Mouse (Mus musculus) E14TG2a.4 (cell line): ENCODE measurements around the gene Tbc1d30.

Experiments
- CTCF ChIP-seq: conservative IDR thresholded peaks from 2 replicates; pipeline ENCODE4 v1.5.1; 2014; ENCODE audit warnings: low read length
- POU5F1 ChIP-seq: IDR thresholded peaks from 2 replicates; pipeline ENCODE4 v1.6.1; 2014; ENCODE audit warnings: low read length, borderline replicate concordance

GRCm38 (mm10) chr10:121297054-121297701, 53.9 kb downstream of the Tbc1d30 start:
- TF ChIP-seq CTCF (no peak), POU5F1 (no peak)
